19 mouse cellular contexts compared by ENCODE assay signal in genomic region chr5:53708191-53708590, GRCm38 (mm10). TPM values are rescaled to one million over a fixed set of nuclear protein-coding genes. Genes with fewer than 3 reads are reported as not detected.
DNase-seq lines count a peak whose midpoint lies in the region; ATAC-seq and TF ChIP-seq lines count a peak whose summit lies in the region.
"Had no signal": no experiment of that assay in that cellular context is flagged by ENCODE, and none has a peak within 500 bp of the region (broad histone marks: within the 10 kb centered on the region; RNA-seq: fewer than 3 reads in every experiment).

No protein-coding gene starts in this region.

- TF ChIP-seq CTCF in brain, embryonic 14.5 days (IDR thresholded peaks at IDR 0.05; ENCODE audit: borderline replicate concordance, extremely low read depth, insufficient read depth, insufficient read length) = no peak
- no peak for TF ChIP-seq CTCF in gastrocnemius, adult 2 months (IDR thresholded peaks at IDR 0.05)
- TF ChIP-seq CTCF in left cerebral cortex, adult 2 months (IDR thresholded peaks at IDR 0.05) = no peak

- no peaks in the 10 kb centered on the region for H3K36me3 ChIP-seq in hindbrain, embryonic 10.5 days
- no peaks in the 10 kb centered on the region for H3K36me3 ChIP-seq in hindbrain, embryonic 16.5 days (ENCODE audit: control insufficient read depth, insufficient read depth, low read length)
- H3K36me3 ChIP-seq in forebrain, embryonic 16.5 days (ENCODE audit: control insufficient read depth, insufficient read depth) = no peaks in the 10 kb centered on the region
- H3K36me3 ChIP-seq in neural tube, embryonic 13.5 days = no peaks in the 10 kb centered on the region
- H3K36me3 ChIP-seq: embryonic facial prominence, embryonic 13.5 days; heart, embryonic 13.5 days; limb, embryonic 12.5 days; liver, embryonic 13.5 days had no signal

- no peak for ATAC-seq in hindbrain, embryonic 16.5 days
- peak; percentile 14; the same call in 1 of the 2 replicates for ATAC-seq in forebrain, embryonic 16.5 days
- ATAC-seq in neural tube, embryonic 13.5 days (ENCODE audit: low read depth) = peak; percentile 60

- peaks cover 29% of the 10 kb centered on the region for H3K4me1 ChIP-seq in hindbrain, embryonic 10.5 days (replicated peaks)
- H3K4me1 ChIP-seq in hindbrain, embryonic 16.5 days (ENCODE audit: control insufficient read depth, insufficient read depth, low read depth, low read length) = peaks cover 12% of the 10 kb centered on the region
- H3K4me1 ChIP-seq in forebrain, embryonic 16.5 days (replicated peaks; ENCODE audit: control insufficient read depth, insufficient read depth, low read length) = peaks cover 14% of the 10 kb centered on the region
- H3K4me1 ChIP-seq in neural tube, embryonic 13.5 days (replicated peaks) = peaks cover 25% of the 10 kb centered on the region
- H3K4me1 ChIP-seq: heart, embryonic 13.5 days; liver, embryonic 13.5 days had no signal

- TF ChIP-seq POLR2A in brain, embryonic 14.5 days (IDR thresholded peaks at IDR 0.05; ENCODE audit: borderline replicate concordance, extremely low read depth, insufficient read depth, insufficient read length, poor library complexity, severe bottlenecking) = no peak

- no peak overlapping the region for H3K9ac ChIP-seq in hindbrain, embryonic 16.5 days (ENCODE audit: low read depth, low read length)
- H3K9ac ChIP-seq in forebrain, embryonic 16.5 days (replicated peaks; ENCODE audit: low read depth, low read length) = no peak overlapping the region
- H3K9ac ChIP-seq in neural tube, embryonic 13.5 days = no peak overlapping the region
- H3K9ac ChIP-seq: embryonic facial prominence, embryonic 13.5 days; heart, embryonic 13.5 days; limb, embryonic 12.5 days; liver, embryonic 13.5 days had no signal

- H3K4me2 ChIP-seq in hindbrain, embryonic 16.5 days (ENCODE audit: low read length) = no peak overlapping the region
- H3K4me2 ChIP-seq in forebrain, embryonic 16.5 days (ENCODE audit: low read length) = no peak overlapping the region
- no peak overlapping the region for H3K4me2 ChIP-seq in neural tube, embryonic 13.5 days
- H3K4me2 ChIP-seq: heart, embryonic 13.5 days; limb, embryonic 12.5 days; liver, embryonic 13.5 days had no signal

- intact Hi-C loops in gastrocnemius, adult 2 months (cut with DNase I) = no loop called here
- intact Hi-C loops in left cerebral cortex, adult 2 months (cut with DNase I) = no loop called here

- whole genome bisulfite sequencing in hindbrain, embryonic 10.5 days = 46% methylated on average over 4 of the region's 4 CpGs
- 24% methylated on average over 4 of the region's 4 CpGs for WGBS in hindbrain, embryonic 16.5 days
- 12% methylated on average over 4 of the region's 4 CpGs for WGBS in forebrain, embryonic 16.5 days
- WGBS in neural tube, embryonic 13.5 days = 23% methylated on average over 4 of the region's 4 CpGs

- H3K27me3 ChIP-seq in hindbrain, embryonic 10.5 days (ENCODE audit: insufficient read depth, poor library complexity, severe bottlenecking) = no peaks in the 10 kb centered on the region
- H3K27me3 ChIP-seq in hindbrain, embryonic 16.5 days (replicated peaks; ENCODE audit: control insufficient read depth, insufficient read depth, low read length) = no peaks in the 10 kb centered on the region
- no peaks in the 10 kb centered on the region for H3K27me3 ChIP-seq in forebrain, embryonic 16.5 days (replicated peaks; ENCODE audit: control insufficient read depth, insufficient read depth, low read length)
- no peaks in the 10 kb centered on the region for H3K27me3 ChIP-seq in neural tube, embryonic 13.5 days
- H3K27me3 ChIP-seq: embryonic facial prominence, embryonic 13.5 days; limb, embryonic 12.5 days; liver, embryonic 13.5 days had no signal

- DNase-seq in hindbrain, embryonic 10.5 days (ENCODE audit: low spot score) = peak; percentile 13
- peak; percentile 73 for DNase-seq in brain, embryonic 14.5 days (ENCODE audit: low read depth)
- no peak for DNase-seq in gastrocnemius, adult 2 months
- no peak for DNase-seq in left cerebral cortex, adult 2 months (ENCODE audit: extremely low spot score in 1 of 2, low spot score in 2 of 2)
- DNase-seq: adrenal gland, adult 8-10 months; B cell, adult 2 months; cerebellum, adult 11 months; cerebellum, postnatal 36 days; heart, postnatal 4 days; liver, embryonic 13.5 days; thymus, postnatal 36 days had no signal

- H3K9me3 ChIP-seq in hindbrain, embryonic 10.5 days = no peaks in the 10 kb centered on the region
- no peaks in the 10 kb centered on the region for H3K9me3 ChIP-seq in hindbrain, embryonic 16.5 days (ENCODE audit: control insufficient read depth, low read length)
- H3K9me3 ChIP-seq in forebrain, embryonic 16.5 days (ENCODE audit: control insufficient read depth, low read length) = no peaks in the 10 kb centered on the region
- H3K9me3 ChIP-seq in neural tube, embryonic 13.5 days = no peaks in the 10 kb centered on the region
- H3K9me3 ChIP-seq: embryonic facial prominence, embryonic 13.5 days; heart, embryonic 13.5 days; limb, embryonic 12.5 days; liver, embryonic 13.5 days had no signal

- peak overlapping the region; percentile 23; the same call in 1 of the 2 replicates for H3K27ac ChIP-seq in hindbrain, embryonic 10.5 days
- H3K27ac ChIP-seq in hindbrain, embryonic 16.5 days (ENCODE audit: low read depth, low read length) = no peak overlapping the region
- H3K27ac ChIP-seq in forebrain, embryonic 16.5 days (ENCODE audit: low read length) = no peak overlapping the region
- H3K27ac ChIP-seq in neural tube, embryonic 13.5 days (replicated peaks) = 0 out of 2 replicates have a peak overlapping the region, but pooled peaks have one; percentile 59
- H3K27ac ChIP-seq in gastrocnemius, adult 2 months = no peak overlapping the region
- H3K27ac ChIP-seq in left cerebral cortex, adult 2 months = no peak overlapping the region
- H3K27ac ChIP-seq: embryonic facial prominence, embryonic 13.5 days; heart, embryonic 13.5 days; limb, embryonic 12.5 days; liver, embryonic 13.5 days had no signal

- no peak overlapping the region for H3K4me3 ChIP-seq in hindbrain, embryonic 10.5 days
- H3K4me3 ChIP-seq in hindbrain, embryonic 16.5 days (ENCODE audit: low read length) = no peak overlapping the region
- H3K4me3 ChIP-seq in forebrain, embryonic 16.5 days (replicated peaks; ENCODE audit: low read length) = no peak overlapping the region
- no peak overlapping the region for H3K4me3 ChIP-seq in neural tube, embryonic 13.5 days
- no peak overlapping the region for H3K4me3 ChIP-seq in gastrocnemius, adult 2 months
- H3K4me3 ChIP-seq in left cerebral cortex, adult 2 months = no peak overlapping the region
- H3K4me3 ChIP-seq: embryonic facial prominence, embryonic 13.5 days; heart, embryonic 13.5 days; limb, embryonic 12.5 days; liver, embryonic 13.5 days had no signal

RNA-seq across cellular contexts. Expression of gene Cckar, which starts 0.7 kb away (rescaled TPM):
- 0.84 and 1.2 TPM in 2 replicates for polyA plus RNA-seq in hindbrain, embryonic 10.5 days (2016; fragmentation: Nextera tagmentation; extraction: Ambion mirVana)
- polyA plus RNA-seq in hindbrain, embryonic 16.5 days (2015; fragmentation: Nextera tagmentation; extraction: Ambion mirVana) = 0.70 and 0.79 TPM in 2 replicates
- 1.0 and 1.9 TPM in 2 replicates for polyA plus RNA-seq in brain, embryonic 14.5 days (2012; rRNA removed)
- 0.37 and 0.46 TPM in 2 replicates for polyA plus RNA-seq in forebrain, embryonic 16.5 days (2015; fragmentation: Nextera tagmentation; extraction: Ambion mirVana)
- 2.6 and 3.1 TPM in 2 replicates for polyA plus RNA-seq in neural tube, embryonic 13.5 days (2015; fragmentation: Nextera tagmentation; extraction: Ambion mirVana)
- total RNA-seq in gastrocnemius, adult 2 months (2021) = not detected
- total RNA-seq in left cerebral cortex, adult 2 months (2021) = under 1 TPM in 1 of 2 experiments, not detected in 1; 0.23 TPM
- total RNA-seq: granulocyte monocyte progenitor cell, adult 5-6 weeks; megakaryocyte progenitor cell, adult 5-6 weeks had no signal
- polyA plus RNA-seq: limb, embryonic 12.5 days had no signal

Comparison
In these comparisons a context has a peak if more than half of its experiments do, and no peak if none do; other contexts are left out.
1. H3K27ac ChIP-seq: peak in hindbrain, embryonic 10.5 days (single experiment) and neural tube, embryonic 13.5 days (single experiment); none in hindbrain, embryonic 16.5 days (single experiment), forebrain, embryonic 16.5 days (single experiment), gastrocnemius, adult 2 months (single experiment) and left cerebral cortex, adult 2 months (single experiment).
2. DNase-seq: peak in hindbrain, embryonic 10.5 days (single experiment) and brain, embryonic 14.5 days (single experiment); none in gastrocnemius, adult 2 months (single experiment) and left cerebral cortex, adult 2 months (0 of 2).